Mouse (Mus musculus): Measurements from ENCODE around the gene March4.

Gene March4

DNA sequence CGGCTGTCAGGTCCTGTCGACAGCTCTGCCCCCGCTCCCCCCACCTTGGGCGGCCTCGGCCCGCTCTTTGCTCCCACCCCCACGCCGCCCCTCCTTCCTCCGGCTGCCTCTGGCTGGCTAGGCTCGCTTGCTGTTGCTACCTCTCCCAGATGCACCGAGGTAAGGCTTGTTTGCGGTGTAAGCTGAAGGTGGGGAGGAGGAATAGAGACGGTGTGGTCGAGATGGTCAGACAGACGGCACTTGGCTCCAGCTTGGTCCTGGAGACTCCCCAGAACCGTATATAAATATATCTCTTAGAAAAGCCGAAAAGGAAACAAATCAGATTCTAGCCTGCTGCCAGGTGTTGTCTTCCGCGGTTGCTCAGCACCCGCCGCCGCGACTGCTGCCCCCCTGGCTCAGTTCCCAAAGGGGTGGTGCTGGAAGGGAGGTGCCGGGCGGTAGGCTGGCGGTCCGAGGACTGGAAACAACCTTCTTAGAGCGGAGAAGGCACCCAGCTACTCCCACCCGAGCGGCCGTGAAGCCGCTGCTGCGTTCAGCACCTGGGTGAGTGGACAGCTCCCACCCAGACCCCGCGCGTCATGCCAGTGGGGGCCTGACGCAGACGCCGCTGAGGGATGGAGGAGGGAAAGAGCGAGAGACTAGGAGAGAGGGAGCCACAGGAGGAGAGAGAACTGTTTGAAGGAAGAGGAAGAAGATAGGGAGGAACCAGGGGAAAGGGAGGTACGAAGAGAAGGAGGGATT lies at the start of gene March4:
March4 (minus strand) TSS at position 320 of the 741 bp plus-strand sequence.
- DNase-seq (ENCODE audit: low spot score): no peak

DNA sequence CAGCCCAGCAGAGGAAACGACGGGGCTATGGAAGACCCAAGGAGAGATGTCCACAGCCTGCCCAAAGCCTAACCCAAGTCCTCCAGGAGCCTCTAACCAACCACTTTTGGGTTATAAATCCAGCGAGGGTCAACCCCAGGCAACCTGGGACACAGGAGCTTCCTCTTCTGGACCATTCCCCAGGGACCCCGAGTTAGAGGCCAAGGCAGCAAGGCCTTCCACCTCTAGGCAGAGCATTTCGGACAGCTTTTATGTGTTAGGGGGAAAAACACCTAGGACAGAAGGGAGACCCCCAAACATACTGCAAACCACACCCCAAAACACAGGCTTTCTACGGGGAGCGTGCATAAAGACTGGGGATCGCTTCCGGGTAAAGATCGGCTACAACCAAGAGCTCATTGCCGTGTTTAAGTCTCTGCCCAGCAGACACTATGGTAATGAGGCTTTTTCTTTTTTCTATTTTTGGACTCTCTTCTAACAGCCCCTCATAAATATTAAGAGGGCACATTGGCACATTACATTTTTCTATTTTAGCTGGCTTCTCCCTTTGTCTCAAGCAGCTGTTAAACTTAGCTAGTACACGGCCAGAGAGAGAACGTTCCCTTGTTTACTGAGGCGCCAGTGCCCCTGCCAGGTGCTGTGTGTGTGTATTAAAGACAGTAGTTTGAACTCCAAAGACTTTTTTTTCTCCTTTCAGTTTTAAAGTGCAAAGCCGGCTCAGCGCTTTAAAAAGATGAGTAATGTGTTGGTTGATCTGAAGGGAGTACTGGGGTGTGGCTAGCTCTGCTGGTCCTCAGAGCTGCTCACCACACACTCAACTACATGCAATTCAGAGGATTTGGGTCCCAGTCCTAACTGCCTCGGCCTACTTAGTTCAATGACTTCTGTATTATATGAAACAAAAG lies 49.5 kb upstream of the March4 start:
- DNase-seq (ENCODE audit: low spot score): no peak

DNA sequence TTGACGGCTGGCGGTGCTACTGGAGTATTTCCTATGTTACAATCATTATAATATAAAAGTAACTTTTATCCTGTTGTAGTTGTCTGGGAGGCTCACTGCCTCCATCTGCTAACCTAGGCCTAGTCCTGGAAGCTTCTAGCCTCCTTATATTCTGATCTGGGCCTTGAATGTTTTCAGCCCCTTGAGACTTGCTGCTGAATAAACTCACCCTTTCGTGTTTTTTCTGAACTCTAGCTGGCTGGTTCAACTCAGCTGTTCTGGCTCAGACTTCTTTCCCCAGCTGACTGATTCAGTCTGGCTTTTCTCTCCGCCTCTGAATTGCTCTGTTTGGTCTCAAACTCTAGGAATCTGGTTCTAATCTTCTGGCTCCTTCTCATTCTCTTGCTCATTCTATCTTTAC lies 47.2 kb upstream of the March4 start:
- peak; percentile 44 for DNase-seq (ENCODE audit: low spot score)

DNA sequence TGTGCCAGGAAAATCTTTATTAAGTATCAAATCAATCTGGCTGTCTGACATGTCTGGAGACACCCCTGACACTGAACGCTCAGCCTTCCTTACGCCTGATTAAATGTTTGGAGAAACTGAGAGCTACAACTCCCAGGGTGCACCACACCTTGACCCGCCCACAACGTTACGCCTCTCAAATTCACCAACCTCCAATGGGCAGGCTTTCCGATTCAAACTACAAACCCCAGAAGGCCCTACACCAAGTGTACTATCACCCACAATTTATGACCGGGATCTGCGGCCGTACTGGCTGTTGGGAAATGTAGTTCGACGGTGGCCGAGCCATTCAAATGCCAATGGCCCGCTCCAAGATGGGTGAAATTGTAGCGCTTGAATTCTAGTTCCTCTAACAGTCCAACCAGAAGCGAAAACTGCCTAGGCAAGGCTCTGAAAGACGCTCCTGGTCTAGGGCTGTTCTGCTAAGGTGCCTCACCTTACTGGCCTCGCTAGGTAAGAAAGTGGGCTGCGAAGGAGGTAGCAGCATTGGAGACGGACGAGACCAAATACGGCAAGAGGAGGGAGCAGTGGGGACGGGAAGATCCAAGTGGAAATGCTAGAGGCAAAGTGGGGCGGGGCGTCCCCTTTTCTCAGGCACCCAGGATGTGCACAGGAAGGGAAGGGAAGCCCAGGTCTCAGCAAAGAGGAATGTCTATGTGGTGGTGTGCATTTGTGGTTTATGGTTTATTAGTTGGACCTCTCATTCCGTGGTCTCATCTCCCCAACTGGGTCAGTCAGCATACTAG lies 46.4 kb upstream of the March4 start, which contains the start of gene Smarcal1:
Smarcal1 (plus strand) TSS at position 305 of the 785 bp plus-strand sequence.
- DNase-seq (ENCODE audit: low spot score): peak; percentile 98

DNA sequence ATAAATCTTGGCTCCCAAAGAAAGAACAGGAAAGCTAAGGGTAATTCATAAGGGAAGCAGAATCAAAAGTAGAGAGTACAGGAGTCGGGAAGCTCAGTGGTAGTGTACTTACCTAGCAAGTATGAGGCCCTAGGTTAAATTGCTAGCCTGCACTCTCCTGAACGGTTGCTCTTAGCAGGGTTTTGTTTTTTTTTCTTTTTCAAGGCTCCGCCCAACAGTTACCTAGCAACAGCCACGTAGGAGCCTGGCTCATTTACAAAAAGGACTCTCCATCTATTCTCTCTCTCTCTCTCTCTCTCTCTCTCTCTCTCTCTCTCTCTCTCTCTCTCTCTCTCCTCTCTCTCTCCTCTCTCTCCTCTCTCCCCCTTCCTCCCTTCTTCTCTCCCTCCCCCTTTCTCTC lies 42.1 kb upstream of the March4 start:
- no peak for DNase-seq (ENCODE audit: low spot score)

DNA sequence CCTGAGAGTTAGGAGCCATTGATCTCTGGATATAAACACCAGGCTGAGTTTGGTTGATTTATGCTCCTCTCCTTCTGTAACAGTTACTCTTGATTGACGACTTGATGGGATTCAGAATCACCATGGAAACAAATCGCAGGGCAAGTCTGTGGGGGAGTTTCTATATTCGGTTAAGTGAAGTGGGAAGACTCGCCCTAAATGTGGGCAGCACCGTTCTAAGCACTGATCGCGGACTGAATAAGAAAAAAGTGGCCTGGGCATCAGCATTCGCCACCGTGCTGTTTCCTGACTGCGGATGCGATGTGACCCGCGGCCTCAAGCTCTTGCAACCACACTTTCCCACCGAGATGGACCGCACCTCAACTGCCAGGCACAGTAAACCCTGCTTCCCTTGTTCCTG lies 41.6 kb upstream of the March4 start:
- no peak for DNase-seq (ENCODE audit: low spot score)

DNA sequence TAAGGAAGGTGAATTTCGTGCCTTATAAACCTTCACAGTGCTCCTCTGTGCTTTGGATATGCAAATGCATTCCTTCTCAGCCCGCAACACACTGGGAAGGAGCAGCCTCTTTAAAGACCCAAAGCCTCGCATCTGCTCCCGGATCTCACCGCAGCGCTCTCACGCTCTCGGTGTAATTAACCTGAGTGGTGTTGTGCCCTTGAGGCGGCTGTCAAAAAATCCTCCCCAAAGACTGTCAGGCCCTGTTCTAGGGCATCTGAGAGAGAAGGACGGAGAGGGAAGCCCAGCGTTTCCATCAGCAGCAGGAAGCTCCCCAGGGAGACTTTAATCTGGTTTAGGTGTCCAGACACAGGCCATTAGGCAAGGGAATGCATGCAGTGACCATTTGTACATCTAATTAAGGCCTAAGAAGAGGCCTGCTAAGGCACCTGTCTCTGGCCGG lies 40.8 kb upstream of the March4 start:
- no peak for DNase-seq (ENCODE audit: low spot score)

DNA sequence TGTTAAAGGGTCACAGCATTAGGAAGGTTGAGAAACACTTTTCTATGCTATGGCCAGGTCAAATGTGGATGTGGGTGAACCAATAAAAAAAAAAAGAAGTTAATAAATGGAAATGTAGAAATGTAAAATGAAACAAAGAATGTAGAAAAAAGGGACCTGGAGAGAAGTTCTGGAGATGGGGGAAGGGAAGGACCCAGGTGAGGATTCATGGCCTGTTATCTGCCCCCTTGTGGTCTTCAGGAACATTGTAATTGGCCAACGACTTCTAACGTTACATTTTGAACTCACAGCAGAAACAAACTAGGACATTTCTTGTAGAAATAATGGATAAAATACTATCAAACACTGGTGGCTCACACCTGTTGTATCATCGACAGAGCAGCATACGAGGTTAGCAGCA lies 38.4 kb upstream of the March4 start:
- DNase-seq (ENCODE audit: low spot score): no peak

DNA sequence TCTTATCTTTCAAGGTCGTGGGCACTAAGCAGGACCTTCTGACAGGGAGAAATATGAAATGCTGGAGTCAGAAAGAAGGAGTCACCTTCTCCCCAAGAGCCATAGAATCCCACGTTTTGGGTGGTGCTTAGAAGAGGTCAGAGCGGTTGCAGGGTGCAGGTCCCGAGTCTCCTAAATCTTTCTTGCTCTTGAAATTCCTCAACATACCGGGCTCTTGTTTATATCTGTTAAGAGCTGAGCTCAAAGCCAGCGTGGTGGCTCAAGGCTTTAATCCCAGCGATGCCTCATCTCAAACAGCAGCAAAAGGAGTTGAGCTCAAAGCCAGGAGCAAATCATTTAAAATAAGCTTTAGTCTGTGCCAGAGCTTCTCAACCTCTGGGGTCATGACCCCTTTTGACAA lies 37.9 kb upstream of the March4 start:
- no peak for DNase-seq (ENCODE audit: low spot score)

DNA sequence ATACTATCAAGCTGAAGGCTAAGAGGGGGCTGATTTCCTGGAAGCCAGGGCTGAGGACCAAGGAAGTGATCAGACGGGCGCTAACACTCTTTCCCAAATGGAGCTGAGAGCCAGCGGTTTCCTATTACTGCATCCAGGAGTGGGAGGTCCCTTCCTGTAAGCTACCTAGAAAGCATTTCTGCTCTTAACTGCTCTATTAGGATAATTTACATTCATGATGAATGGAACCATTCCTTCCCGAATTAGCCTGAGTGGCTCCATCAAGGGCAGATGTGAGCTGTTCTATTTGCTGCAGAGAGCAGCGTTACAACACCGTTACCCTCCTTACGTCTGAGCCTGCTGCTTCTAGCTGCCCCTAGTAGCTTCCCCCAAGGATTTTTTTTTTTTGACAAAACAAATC lies 37.3 kb upstream of the March4 start:
- no peak for DNase-seq (ENCODE audit: low spot score)

DNA sequence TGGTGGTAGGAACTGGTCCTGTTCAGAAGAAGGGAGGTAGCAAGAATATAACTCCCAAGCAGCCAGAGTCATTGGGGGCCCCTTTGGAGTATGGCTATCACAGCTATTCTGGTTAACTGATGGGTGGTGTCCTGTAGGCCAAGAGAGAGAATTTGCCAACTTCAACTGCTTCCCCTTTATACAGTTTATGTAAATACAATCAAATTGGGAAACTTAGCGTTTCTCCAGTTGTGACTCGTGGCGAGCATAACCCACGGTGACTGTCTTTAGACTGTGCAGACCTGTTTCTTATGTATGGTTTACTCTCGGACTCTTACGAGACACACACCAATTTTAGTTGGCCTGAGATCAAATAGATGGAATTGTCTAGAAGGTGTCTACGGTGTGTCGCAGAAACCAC lies 32.0 kb upstream of the March4 start:
- no peak for DNase-seq (ENCODE audit: low spot score)

DNA sequence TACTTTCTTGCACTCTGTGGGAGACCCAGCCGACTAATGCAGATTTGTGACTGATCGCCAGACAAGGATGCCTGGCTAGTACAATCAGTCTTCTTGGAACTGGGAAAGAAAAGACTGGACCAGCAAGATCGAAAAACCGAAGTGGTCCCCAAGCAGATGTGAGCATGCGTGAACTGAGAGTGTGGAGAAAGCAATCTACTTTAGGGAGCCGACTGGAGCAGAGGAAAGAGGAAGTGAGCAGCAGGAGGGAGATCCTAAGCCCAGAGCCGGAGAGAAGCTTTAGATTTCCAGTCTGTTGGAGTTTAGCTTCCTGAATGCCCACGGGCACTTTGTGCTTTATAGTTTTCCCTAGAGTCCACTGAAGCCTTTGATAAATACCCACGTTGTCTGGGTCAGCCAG lies 30.3 kb upstream of the March4 start:
- no peak for DNase-seq (ENCODE audit: low spot score)

DNA sequence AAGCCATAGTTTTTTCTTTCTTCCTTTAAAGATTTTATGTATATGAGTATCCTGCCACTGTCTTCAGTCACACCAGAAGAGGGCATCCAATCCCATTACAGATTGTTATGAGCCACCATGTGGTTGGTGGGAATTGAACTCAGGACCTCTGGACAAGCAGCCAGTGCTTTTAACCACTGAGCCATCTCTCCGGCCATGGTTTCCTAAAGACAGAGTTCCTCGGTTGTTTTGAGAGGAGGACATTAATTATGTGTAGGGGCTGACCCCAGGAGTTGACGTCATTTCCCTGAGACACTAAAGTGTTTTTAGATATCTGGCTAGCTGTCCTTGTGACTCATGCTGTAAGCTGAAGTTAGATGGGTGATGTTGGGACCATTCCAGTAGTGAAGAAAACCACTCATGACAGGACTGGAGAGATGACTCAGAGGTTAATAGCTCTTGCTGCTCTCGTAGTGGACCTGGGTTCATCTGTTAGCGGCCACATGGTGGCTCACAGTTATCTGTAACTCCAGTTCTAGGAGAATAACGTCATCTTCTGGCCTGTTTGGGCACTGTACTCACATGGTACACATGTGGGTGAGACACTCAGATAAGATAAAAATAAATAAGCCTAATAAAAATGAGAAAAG lies 27.7 kb upstream of the March4 start:
- DNase-seq (ENCODE audit: low spot score): peak; percentile 14

DNA sequence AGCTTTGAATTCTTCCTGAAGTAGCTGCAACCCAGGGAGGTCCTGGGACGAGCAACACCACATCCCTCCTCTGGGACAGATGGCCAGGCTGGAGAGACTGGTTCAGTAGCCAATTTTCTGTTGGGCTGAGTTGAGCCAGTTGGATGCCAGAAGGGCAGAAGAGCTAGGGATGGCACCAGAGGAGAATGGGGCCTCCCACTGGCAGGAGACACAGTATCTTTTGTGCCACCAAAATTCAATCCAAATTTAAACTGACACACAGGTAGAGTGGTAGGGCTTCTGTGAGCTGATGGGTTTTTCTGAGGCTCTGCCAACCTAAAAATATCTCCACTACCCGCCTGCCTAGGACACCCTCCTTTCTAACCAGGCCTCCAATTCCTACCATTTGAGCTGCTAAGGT lies 21.9 kb upstream of the March4 start:
- DNase-seq (ENCODE audit: low spot score): no peak

DNA sequence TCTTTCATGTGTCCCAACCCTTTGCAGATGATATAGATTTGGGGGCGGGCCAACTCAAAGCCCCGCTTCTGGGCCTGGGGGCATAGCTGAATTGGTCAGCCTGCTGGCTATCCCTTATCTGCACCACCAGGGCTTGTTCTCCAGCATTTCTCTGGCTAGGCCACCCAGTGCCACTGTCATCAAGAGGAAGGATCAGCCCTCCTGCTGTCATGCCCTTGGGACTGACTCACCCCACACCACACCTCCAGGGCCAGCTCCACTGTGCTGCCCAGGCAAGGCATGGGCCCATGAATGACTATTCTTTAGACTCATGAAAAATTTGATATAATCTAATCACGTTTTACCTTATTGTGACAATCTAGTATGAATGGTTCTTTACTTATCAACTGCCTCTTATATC lies 19.7 kb upstream of the March4 start:
- no peak for DNase-seq (ENCODE audit: low spot score)

DNA sequence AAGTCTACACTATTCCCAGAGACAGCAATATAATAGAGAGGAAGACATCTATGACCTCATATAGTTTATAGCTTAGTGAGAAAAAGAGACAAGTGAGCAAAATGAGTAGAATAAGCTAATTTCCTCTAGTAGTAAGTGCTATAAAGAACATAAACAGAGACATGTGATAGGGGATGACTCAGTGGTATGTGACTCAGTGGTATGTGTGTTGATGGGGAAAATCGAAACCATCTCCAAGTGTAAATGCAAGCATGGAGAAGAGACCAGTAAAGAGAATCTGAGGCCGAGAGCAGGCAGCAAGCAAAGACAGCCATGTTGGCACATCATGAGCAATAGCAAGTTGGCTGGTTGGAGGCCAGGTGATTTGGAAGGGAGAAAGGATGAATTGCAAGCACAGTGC lies 13.6 kb upstream of the March4 start:
- DNase-seq (ENCODE audit: low spot score): no peak

DNA sequence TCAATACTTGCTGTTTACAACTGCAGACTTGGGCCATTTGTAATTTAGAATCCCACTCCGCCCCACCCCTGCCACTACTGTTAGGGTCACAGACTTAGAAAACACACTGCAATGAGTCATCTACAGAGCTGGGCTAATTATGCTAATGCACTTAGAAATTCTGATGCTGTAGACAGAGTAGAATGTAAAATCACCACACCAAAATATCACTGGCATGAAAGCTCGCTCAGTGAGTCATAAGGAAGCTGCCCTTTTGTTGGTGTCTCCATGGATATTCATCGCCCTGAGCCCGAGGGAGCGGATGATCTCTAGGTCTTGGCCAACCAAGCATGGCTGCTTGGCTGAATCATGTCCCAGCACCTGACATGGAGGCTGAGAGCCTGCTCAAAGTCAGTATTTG lies 1.5 kb upstream of the March4 start:
- DNase-seq (ENCODE audit: low spot score): no peak

DNA sequence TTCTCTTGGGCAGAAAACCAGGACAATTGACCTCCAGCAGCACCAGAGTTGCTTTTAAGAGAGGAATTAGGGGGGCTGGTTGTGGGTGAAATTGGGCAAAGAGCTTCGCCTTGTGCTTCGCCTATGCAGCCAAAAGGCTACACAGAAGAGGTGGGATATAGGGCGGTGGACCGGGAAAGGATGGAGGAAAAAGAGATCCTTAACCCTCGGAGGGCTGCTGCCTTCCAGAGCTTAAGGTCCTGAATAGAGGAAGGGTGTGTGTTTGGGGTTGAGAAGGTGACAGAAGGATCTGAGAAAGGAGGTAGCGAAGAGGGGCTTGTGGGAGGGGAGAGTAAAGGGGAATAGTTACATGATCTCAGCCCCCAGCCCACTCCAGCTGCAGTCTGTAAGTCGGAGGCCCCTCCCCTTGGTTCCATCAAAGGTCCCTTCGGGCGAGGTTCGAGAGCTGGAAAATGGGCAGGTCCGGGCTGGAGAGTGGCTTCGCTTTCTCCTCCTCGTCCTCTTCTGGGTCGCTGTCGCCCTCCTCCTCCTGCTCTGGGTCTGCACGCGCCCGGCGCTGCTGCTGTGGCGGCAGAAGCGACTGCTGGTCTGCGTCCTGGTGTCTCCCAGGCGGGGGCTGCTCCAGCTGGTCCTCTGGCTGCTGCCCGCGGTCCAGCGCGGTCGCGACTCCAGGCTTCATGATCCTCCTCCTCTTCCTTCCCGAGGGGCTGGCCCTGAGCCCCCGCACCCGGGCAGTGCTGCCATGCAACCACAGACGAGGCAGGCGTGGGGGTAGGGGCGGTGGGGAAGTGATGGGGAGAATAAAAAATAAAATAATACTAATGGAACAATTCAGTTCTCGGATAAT lies 782 bp downstream of the March4 start:
- DNase-seq (ENCODE audit: low spot score): no peak

DNA sequence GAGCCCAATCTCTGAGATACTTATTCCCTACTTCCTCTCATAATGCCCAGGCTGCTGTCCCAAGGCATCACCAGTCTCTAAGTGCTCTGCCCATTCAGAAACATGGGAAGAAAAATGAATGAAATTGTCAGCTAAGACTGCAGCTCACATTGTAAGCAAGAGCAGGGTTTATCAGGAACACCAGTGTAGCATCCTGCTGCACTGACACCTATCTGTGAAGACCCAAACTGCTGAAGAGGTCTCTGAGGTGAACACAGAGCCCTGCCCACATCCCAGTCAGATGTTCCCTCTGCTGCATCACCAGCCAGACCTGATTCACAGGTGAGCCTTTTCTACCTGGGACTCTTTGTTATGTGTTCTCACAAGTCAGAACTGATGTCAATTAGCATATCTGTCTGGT lies 3.3 kb downstream of the March4 start:
- DNase-seq (ENCODE audit: low spot score): no peak

DNA sequence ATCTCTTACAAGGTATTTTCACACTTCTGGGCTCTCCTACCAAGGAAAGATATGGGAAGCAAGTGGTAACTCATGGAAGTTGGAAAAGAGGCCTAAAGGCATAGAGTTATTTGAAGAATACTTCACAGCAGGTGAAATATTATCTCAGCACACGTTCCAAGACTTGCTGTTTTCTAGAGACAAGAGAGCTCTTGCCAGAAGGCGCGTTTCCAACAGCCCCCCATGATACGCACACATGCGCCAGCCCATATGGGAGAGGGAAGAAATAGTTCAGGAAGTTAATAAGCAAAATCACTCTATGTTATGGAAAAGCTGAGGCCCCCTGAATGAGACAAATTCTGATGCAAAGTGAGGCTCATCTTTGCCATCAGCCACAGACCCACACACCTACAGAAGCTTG lies 3.8 kb downstream of the March4 start:
- DNase-seq (ENCODE audit: low spot score): no peak

Measured in adipocyte (in vitro differentiated cells).